18 mouse cellular contexts compared by ENCODE assay signal in the genomic region with DNA sequence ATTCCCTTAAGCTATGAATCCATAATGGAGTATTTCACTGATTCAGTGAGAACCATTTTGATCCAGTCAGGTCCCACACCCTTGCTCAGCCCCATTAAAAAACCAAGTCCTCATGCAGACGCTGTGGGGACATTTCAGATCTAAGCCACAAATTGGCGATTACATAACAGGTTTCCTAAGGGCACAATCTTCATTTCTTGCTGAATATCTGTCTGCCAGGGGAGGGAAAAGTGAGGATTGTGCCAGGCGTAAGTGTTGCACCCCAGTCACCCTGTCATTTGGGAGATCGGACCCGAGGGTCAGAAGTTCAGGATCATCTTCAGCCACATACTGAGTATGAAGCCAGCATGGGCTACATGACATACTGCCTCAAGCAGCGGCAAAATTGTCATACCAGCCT.
"Had no signal": no experiment of that assay in that cellular context is flagged by ENCODE, and none has a peak within 500 bp of the region (broad histone marks: within the 10 kb centered on the region; RNA-seq: fewer than 3 reads in every experiment).

No protein-coding gene starts in this region.

- ATAC-seq: midbrain, embryonic 16.5 days had no signal

- H3K9me3 ChIP-seq: midbrain, embryonic 10.5 days; midbrain, embryonic 12.5 days; neural tube, embryonic 13.5 days; neural tube, embryonic 15.5 days had no signal

- H3K36me3 ChIP-seq: midbrain, embryonic 10.5 days; midbrain, embryonic 12.5 days; neural tube, embryonic 13.5 days; neural tube, embryonic 15.5 days had no signal

- DNase-seq: lung, embryonic 14.5 days; lung, postnatal 10 days; lung, postnatal 4 days; midbrain, embryonic 14.5 days; retina, postnatal 1 day; right cerebral cortex, adult 18-20 months; right cerebral cortex, postnatal 25 days; right cerebral cortex, postnatal 4 days; spleen, adult 18-20 months; thymus, adult 18-20 months; thymus, postnatal 25 days; thymus, postnatal 4 days had no signal

- H3K4me1 ChIP-seq: neural tube, embryonic 13.5 days had no signal

- H3K4me3 ChIP-seq: midbrain, embryonic 10.5 days; midbrain, embryonic 12.5 days; myocyte; neural tube, embryonic 13.5 days; neural tube, embryonic 15.5 days had no signal

- H3K27me3 ChIP-seq: midbrain, embryonic 12.5 days; neural tube, embryonic 13.5 days; neural tube, embryonic 15.5 days had no signal

- H3K9ac ChIP-seq: lung, embryonic 14.5 days; midbrain, embryonic 12.5 days; neural tube, embryonic 13.5 days; neural tube, embryonic 15.5 days had no signal

- H3K4me2 ChIP-seq: lung, embryonic 14.5 days; midbrain, embryonic 12.5 days; neural tube, embryonic 13.5 days; neural tube, embryonic 15.5 days had no signal

- H3K27ac ChIP-seq: midbrain, embryonic 10.5 days; midbrain, embryonic 12.5 days; neural tube, embryonic 13.5 days; neural tube, embryonic 15.5 days had no signal
